Mouse (Mus musculus) forebrain, embryonic 14.5 days (tissue): ENCODE results near the gene Ak1. TPM values are rescaled to one million over a fixed set of nuclear protein-coding genes. Genes with fewer than 3 reads are reported as not detected.

Source experiments
- ATAC-seq: fragments of 200-750 bp; cut with Nextera tagmentation; 2 replicates; pipeline ENCODE4 v1.8.0; 2017; ENCODE audit warnings: mild to moderate bottlenecking, moderate library complexity
- DNase-seq: peaks from one replicate; pipeline ENCODE4 v3.0.0-alpha.2; 2015; ENCODE audit warnings: low spot score
- H3K27ac ChIP-seq: fragments of 300-500 bp; sonication (generic); 2 replicates; pipeline ENCODE4 v1.5.1; 2014; ENCODE audit warnings: low read depth, mild to moderate bottlenecking, control low read depth, low read length, moderate library complexity
- H3K27me3 ChIP-seq: fragments of 300-500 bp; sonication (generic); replicated peaks from 2 replicates; pipeline ENCODE4 v1.6.1; 2014; ENCODE audit warnings: low read length, control low read depth, mixed read lengths; ENCODE audit not compliant: control insufficient read depth, insufficient read depth
- H3K36me3 ChIP-seq: fragments of 300-500 bp; sonication (generic); 2 replicates; pipeline ENCODE4 v1.6.1; 2014; ENCODE audit warnings: low read length, control low read depth; ENCODE audit not compliant: control insufficient read depth, insufficient read depth
- H3K4me1 ChIP-seq: fragments of 300-500 bp; sonication (generic); 2 replicates; pipeline ENCODE4 v1.6.1; 2014; ENCODE audit warnings: antibody characterized with exemption, low read length, control low read depth; ENCODE audit not compliant: control insufficient read depth, insufficient read depth
- H3K4me2 ChIP-seq: fragments of 300-500 bp; sonication (generic); 2 replicates; pipeline ENCODE4 v1.6.1; 2014; ENCODE audit warnings: mild to moderate bottlenecking, control low read depth, low read length
- H3K4me3 ChIP-seq: fragments of 300-500 bp; sonication (generic); 2 replicates; pipeline ENCODE4 v1.5.1; 2014; ENCODE audit warnings: low read depth, low read length, control low read depth
- H3K9ac ChIP-seq: fragments of 300-500 bp; sonication (generic); 2 replicates; pipeline ENCODE4 v1.6.1; 2014; ENCODE audit warnings: mild to moderate bottlenecking, low read length, control low read depth, moderate library complexity
- H3K9me3 ChIP-seq: fragments of 300-500 bp; sonication (generic); replicated peaks from 2 replicates; pipeline ENCODE4 v1.6.1; 2016; ENCODE audit warnings: low read length, control low read depth, mixed read lengths; ENCODE audit not compliant: control insufficient read depth
- WGBS: fragments of 180-500 bp; shearing (Covaris S2); extraction: QIAGEN DNeasy Blood & Tissue Kit; methylation state at CpG from one replicate; pipeline ENCODE4 v1.1.7; 2014; 5-methylcytosine and 5-hydroxymethylcytosine counted together
- polyA plus RNA-seq: library from polyadenylated mRNA; unstranded; fragments of >200 nt; fragmentation: Nextera tagmentation; extraction: Ambion mirVana; gene quantifications from 2 replicates; pipeline ENCODE4 v1.2.1, GENCODE M21; 2014

Gene Ak1
- polyA plus RNA-seq, 1 experiment from 2014 or later, result 60.3 TPM

GRCm38 (mm10) chr2:32639632-32640031, 18.1 kb downstream of the Ak1 start:
- Histone ChIP-seq H3K4me1 (no peaks in the 10 kb centered on the region), H3K4me3 (no peak overlapping the region), H3K4me2 (no peak overlapping the region), H3K9ac (no peak overlapping the region), H3K27ac (no peak overlapping the region), H3K27me3 (no peaks in the 10 kb centered on the region), H3K36me3 (no peaks in the 10 kb centered on the region), H3K9me3 (no peaks in the 10 kb centered on the region)
- WGBS, result 100% methylated on average over 1 of the region's 1 CpGs
- no peak for DNase-seq
- no peak for ATAC-seq

GRCm38 (mm10) chr2:32640550-32641051, 19.0 kb downstream of the Ak1 start:
- Histone ChIP-seq H3K9me3 (no peaks in the 10 kb centered on the region), H3K27me3 (no peaks in the 10 kb centered on the region), H3K36me3 (no peaks in the 10 kb centered on the region), H3K27ac (no peak overlapping the region), H3K9ac (no peak overlapping the region), H3K4me3 (no peak overlapping the region), H3K4me1 (no peaks in the 10 kb centered on the region), H3K4me2 (no peak overlapping the region)
- ATAC-seq, result no peak
- 64% methylated on average over 6 of the region's 6 CpGs for WGBS
- DNase-seq, result no peak

GRCm38 (mm10) chr2:32641810-32642209, 20.3 kb downstream of the Ak1 start:
- WGBS, result 80% methylated on average over 5 of the region's 5 CpGs
- no peak overlapping the region for H3K27ac ChIP-seq
- ATAC-seq (no peak), DNase-seq (no peak)
- no peak overlapping the region for H3K4me3 ChIP-seq
- H3K4me2 ChIP-seq, result no peak overlapping the region
- H3K9me3 ChIP-seq, result no peaks in the 10 kb centered on the region
- no peaks in the 10 kb centered on the region for H3K4me1 ChIP-seq
- no peaks in the 10 kb centered on the region for H3K27me3 ChIP-seq
- H3K36me3 ChIP-seq, result no peaks in the 10 kb centered on the region
- no peak overlapping the region for H3K9ac ChIP-seq

GRCm38 (mm10) chr2:32642813-32643212, 21.3 kb downstream of the Ak1 start:
- Histone ChIP-seq H3K4me3 (no peak overlapping the region), H3K36me3 (no peaks in the 10 kb centered on the region), H3K4me2 (no peak overlapping the region), H3K9ac (no peak overlapping the region), H3K27ac (no peak overlapping the region), H3K4me1 (no peaks in the 10 kb centered on the region), H3K9me3 (no peaks in the 10 kb centered on the region), H3K27me3 (no peaks in the 10 kb centered on the region)
- 65% methylated on average over 7 of the region's 7 CpGs for WGBS
- DNase-seq (no peak), ATAC-seq (no peak)

GRCm38 (mm10) chr2:32644083-32644482, 22.5 kb downstream of the Ak1 start:
- Histone ChIP-seq H3K36me3 (no peaks in the 10 kb centered on the region), H3K9me3 (no peaks in the 10 kb centered on the region), H3K27me3 (no peaks in the 10 kb centered on the region), H3K27ac (no peak overlapping the region), H3K4me2 (no peak overlapping the region), H3K4me3 (no peak overlapping the region), H3K4me1 (no peaks in the 10 kb centered on the region), H3K9ac (no peak overlapping the region)
- 82% methylated on average over 9 of the region's 9 CpGs for WGBS
- no peak for DNase-seq
- ATAC-seq, result no peak

GRCm38 (mm10) chr2:32644799-32645475, 23.4 kb downstream of the Ak1 start:
- ATAC-seq, result no peak
- Histone ChIP-seq H3K4me1 (no peaks in the 10 kb centered on the region), H3K27me3 (no peaks in the 10 kb centered on the region)

GRCm38 (mm10) chr2:32645647-32646046, 24.1 kb downstream of the Ak1 start:
- Histone ChIP-seq H3K27ac (no peak overlapping the region), H3K4me1 (no peaks in the 10 kb centered on the region), H3K36me3 (no peaks in the 10 kb centered on the region), H3K27me3 (no peaks in the 10 kb centered on the region), H3K4me3 (no peak overlapping the region), H3K9ac (no peak overlapping the region), H3K9me3 (no peaks in the 10 kb centered on the region), H3K4me2 (no peak overlapping the region)
- 73% methylated on average over 3 of the region's 3 CpGs for WGBS
- no peak for ATAC-seq
- DNase-seq, result no peak

More at GRCm38 (mm10) chr2:32644799-32645475, 23.4 kb downstream of the Ak1 start:
- DNase-seq, result no peak
- Histone ChIP-seq H3K27ac (no peak overlapping the region), H3K4me3 (no peak overlapping the region), H3K4me2 (no peak overlapping the region), H3K36me3 (no peaks in the 10 kb centered on the region), H3K9ac (no peak overlapping the region), H3K9me3 (no peaks in the 10 kb centered on the region)
- 81% methylated on average over 8 of the region's 8 CpGs for WGBS

GRCm38 (mm10) chr2:32646379-32647056, 25.0 kb downstream of the Ak1 start, which contains the start of gene Eng:
Gene Eng, plus strand, starts transcription at chr2:32646595.
- H3K9me3 ChIP-seq, result no peaks in the 10 kb centered on the region
- ATAC-seq (no peak), DNase-seq (no peak)
- no peak within 1 kb of the TSS for H3K9ac ChIP-seq
- H3K4me2 ChIP-seq, result no peak within 1 kb of the TSS
- H3K36me3 ChIP-seq, result no peaks in the 10 kb centered on the region
- WGBS, result 73% methylated on average over 31 of the region's 31 CpGs
- no peak within 1 kb of the TSS for H3K4me3 ChIP-seq
- no peaks in the 10 kb centered on the region for H3K4me1 ChIP-seq
- H3K27me3 ChIP-seq, result no peaks in the 10 kb centered on the region
- no peak within 1 kb of the TSS for H3K27ac ChIP-seq

- no peak overlapping the region for H3K9ac ChIP-seq
- H3K27me3 ChIP-seq, result no peaks in the 10 kb centered on the region
- H3K4me2 ChIP-seq, result no peak overlapping the region
- DNase-seq, result no peak
- 92% methylated on average over 7 of the region's 7 CpGs for WGBS
- no peaks in the 10 kb centered on the region for H3K9me3 ChIP-seq
- no peak overlapping the region for H3K27ac ChIP-seq
- H3K4me3 ChIP-seq, result no peak overlapping the region
- H3K4me1 ChIP-seq, result no peaks in the 10 kb centered on the region
- no peaks in the 10 kb centered on the region for H3K36me3 ChIP-seq
- ATAC-seq, result no peak
These were observed 25.8 kb downstream of the Ak1 start for GRCm38 (mm10) chr2:32647366-32647765.
